Mouse (Mus musculus) mature B cell (primary cell): ENCODE results near the gene Gp1ba.

Source experiments
- in situ Hi-C: fragments of 300-500 bp; cut with MboI; formaldehyde crosslinking; loops from 2 replicates; pipeline ENCODE4 v1.14.3; 2019

Gene Gp1ba

DNA sequence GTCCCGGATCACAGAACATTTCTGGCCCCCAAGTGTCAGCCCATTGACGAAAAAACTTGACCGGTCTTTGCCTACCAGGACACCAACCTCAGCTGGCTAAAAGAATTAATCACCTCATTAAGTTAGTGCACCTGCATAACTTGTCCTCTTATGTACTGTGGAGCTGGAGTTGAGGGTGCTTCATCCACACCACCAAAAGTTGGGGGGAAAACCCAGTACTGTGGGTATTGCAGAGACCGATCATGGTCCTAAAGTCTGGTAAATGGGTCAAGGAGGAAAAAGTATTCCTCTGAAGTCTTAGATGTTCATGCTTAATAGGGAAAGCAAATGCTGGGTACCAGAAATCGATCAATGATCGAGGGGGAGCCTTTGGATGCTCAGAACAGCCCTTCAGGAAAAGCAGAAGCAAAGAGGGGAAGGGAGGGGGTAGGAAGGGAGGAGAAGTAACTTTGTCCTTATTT is 14.0 kb downstream of the Gp1ba start:
- in situ Hi-C loops: loop anchor here (25.0 kb wide), 1 partner anchor 641 kb away; the partner anchor contains the start of genes Acadvl, Dlg4 and Dvl2

GRCm38 (mm10) chr11:70653345-70654197 is 14.6 kb downstream of the Gp1ba start:
- in situ Hi-C loops: loop anchor here (25.0 kb wide), 1 partner anchor 641 kb away; the partner anchor contains the start of genes Acadvl, Dlg4 and Dvl2

GRCm38 (mm10) chr11:70654198-70654922 is 15.4 kb downstream of the Gp1ba start, which contains the start of gene Pfn1:
TSS of gene Pfn1 (minus strand) at chr11:70654644.
- in situ Hi-C loops: loop anchor here (25.0 kb wide), 1 partner anchor 642 kb away; the partner anchor contains the start of genes Acadvl, Dlg4 and Dvl2

DNA sequence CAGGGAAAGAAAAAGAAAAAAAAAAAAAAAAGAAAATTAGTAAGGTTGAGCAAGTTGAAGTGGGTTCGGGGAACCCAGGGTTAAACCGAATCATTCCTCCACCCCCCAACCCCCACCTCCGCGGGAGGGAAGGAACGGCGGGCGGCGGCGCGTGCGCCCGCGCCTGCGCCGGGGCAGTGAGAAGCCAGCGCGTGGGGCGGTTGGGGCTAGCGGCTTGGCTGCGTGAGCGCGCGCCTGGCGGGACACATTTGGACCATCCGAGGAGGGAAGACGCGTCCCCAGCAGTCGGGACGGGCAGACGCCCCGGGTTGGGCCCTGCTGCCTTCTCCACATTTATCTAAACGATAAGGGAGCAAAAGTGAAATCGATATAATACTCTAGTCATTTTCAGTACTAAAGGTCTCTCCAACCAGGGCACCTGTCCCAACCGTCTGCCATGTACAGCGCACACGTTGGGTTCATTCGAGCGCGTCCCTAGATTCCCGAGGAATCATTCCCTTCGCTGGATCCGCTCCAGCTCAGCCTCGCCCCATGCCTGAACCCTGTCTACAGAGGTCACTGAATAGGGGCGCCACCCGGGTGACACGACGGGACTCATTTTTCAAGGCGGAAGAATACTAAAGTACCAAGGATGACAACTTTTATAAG is 16.1 kb downstream of the Gp1ba start:
- in situ Hi-C loops: loop anchor here (25.0 kb wide), 1 partner anchor 643 kb away; the partner anchor contains the start of genes Acadvl, Dlg4 and Dvl2

DNA sequence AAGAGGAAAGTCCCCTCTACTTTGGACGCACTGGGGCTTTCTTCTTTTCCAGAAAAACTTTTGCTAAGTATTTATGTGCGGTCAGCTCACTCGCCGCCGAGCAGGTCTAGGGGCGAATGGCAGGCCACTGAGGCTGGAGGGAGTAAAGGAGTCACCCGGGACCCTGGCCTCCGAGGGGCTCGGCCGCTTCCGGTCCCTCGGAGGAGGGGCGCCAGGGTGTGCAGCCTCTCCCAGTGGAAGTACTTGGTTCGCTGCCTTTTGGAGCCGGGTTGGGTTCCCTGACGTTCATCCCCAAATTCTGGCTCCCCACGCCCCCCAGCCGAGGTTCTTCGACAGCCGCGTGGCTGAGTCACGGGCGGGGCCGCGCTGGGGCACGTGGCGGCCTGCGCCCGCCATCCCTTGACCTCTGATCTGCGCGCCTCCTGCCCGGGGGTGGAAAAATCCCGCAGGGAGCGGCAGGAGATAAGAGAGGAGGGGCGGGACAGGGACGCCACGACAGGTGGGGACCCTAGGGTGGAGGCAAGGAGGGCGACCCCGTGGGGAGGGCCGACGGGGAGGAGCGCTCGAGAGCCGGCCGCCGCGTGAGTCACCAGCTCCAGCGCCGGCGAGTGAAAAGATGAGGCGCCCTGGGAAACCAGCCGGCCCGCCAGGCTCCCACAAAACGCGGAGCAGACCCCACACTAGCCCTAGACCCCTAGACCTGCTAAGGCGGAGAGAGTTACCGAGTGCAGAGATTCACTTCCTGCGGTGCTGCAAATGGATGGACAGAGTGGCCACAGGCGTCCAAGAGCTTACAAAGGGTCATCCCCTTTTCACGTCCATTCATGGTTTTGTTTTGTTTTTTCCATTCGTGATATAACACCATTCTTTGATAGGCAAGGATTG is 16.9 kb downstream of the Gp1ba start:
- in situ Hi-C loops: loop anchor here (25.0 kb wide), 1 partner anchor 644 kb away; the partner anchor contains the start of genes Acadvl, Dlg4 and Dvl2

DNA sequence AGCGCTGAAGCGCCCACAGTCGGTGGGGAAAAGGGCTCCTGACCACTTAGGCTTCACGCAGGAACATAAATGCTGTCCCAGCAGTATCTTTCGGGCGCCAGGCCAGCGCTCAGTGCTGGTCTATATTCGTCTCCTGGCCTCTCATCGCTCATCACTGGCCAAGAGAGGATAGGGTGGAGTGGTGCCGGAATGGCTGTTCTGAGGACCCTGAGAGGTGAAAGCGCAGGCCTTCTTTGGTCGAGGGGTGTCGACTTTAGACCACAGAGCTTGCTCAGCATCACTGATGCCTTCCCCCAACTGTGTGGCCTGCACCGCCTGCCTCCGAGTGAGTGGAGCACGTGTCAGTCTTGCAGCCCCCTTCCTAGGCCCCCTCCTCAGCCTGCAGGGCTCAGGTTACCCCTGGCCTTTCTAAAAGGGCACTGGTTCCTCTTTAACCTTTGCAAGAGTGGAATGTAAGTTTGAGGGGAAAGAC is 17.6 kb downstream of the Gp1ba start:
- in situ Hi-C loops: loop anchor here (25.0 kb wide), 1 partner anchor 644 kb away; the partner anchor contains the start of genes Acadvl, Dlg4 and Dvl2

DNA sequence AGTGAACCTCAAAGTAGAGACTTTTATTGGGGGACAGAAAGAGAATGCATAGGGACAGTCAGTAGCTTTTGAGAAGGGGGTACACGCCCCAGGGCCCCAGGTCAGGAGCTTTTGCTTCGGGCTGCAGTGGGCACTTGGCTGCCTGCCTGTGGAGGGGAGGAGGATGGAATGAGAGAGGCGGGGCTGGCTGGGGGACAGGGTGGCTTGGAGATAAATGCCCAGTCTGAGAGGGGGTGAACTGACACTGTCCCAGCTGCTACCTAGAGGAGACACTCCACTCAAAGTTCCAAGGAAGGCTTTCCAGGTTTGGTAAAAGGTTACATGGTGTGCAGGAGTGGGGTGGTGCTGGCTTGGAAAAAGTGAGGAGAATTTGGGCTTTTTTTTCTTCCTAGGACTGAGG is 18.0 kb downstream of the Gp1ba start, which contains the start of gene Eno3:
Gene Eno3, plus strand, starts transcription at position 239 of the 400 bp plus-strand sequence.
- in situ Hi-C loops: loop anchor here (25.0 kb wide), 1 partner anchor 645 kb away; the partner anchor contains the start of genes Acadvl, Dlg4 and Dvl2

DNA sequence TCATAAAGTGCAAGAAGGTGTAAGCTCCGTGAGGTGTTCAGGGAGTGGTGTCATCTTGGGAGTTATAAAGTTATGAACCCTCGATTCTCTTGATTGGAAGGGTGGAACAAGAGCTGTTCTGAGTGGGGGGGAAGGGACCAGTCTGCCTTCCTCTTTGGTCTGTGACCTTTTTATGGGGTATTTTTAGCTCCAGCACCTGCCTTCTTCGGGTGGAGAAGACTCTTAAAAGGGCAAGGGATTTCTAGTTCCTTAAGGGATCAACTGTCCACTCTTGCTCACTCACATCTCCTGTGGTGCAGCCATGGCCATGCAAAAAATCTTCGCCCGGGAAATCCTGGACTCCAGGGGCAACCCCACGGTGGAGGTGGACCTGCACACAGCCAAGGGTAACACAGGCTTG is 18.7 kb downstream of the Gp1ba start:
- in situ Hi-C loops: loop anchor here (25.0 kb wide), 1 partner anchor 645 kb away; the partner anchor contains the start of genes Acadvl, Dlg4 and Dvl2

DNA sequence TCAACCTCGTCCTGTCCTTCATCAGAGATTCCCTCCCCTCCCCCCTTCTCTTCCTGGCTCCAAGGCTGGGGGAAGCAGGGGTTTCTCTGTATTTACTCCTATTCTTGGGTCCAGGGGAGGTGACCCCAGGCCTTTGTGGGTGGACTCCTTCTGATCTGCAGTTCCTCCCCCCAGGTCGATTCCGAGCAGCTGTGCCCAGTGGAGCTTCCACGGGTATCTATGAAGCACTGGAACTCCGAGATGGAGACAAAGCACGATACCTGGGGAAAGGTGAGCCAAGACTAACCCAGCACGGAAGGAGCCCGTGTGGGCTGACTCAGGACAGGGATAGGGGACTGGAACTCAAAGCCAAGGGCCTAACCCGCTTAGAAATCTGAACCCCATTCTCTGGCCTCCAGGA is 19.1 kb downstream of the Gp1ba start:
- in situ Hi-C loops: loop anchor here (25.0 kb wide), 1 partner anchor 646 kb away; the partner anchor contains the start of genes Acadvl, Dlg4 and Dvl2

- in situ Hi-C loops: loop anchor here (25.0 kb wide), 1 partner anchor 646 kb away; the partner anchor contains the start of genes Acadvl, Dlg4 and Dvl2
Measured at GRCm38 (mm10) chr11:70658521-70658920, 19.6 kb downstream of the Gp1ba start.

- in situ Hi-C loops: loop anchor here (25.0 kb wide), 1 partner anchor 647 kb away; the partner anchor contains the start of genes Acadvl, Dlg4 and Dvl2
Measured at GRCm38 (mm10) chr11:70658942-70659341, 20.0 kb downstream of the Gp1ba start.

DNA sequence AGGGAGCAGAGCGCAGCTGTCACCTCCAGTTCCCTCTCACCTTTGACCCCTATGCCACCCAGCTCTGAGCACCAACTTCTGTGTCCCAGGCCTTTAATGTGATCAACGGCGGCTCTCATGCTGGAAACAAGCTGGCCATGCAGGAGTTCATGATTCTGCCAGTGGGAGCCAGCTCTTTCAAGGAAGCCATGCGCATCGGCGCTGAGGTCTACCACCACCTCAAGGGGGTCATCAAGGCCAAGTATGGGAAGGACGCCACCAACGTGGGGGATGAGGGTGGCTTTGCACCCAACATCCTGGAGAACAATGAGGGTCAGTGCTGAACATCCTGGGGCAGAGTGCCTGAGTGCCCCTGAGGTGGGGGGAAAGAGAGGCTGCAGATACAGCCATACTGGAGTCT is 21.6 kb downstream of the Gp1ba start:
- in situ Hi-C loops: loop anchor here (25.0 kb wide), 1 partner anchor 648 kb away; the partner anchor contains the start of genes Acadvl, Dlg4 and Dvl2

GRCm38 (mm10) chr11:70663101-70663500 is 24.2 kb downstream of the Gp1ba start:
- in situ Hi-C loops: loop anchor here (25.0 kb wide), 1 partner anchor 651 kb away; the partner anchor contains the start of genes Acadvl, Dlg4 and Dvl2

DNA sequence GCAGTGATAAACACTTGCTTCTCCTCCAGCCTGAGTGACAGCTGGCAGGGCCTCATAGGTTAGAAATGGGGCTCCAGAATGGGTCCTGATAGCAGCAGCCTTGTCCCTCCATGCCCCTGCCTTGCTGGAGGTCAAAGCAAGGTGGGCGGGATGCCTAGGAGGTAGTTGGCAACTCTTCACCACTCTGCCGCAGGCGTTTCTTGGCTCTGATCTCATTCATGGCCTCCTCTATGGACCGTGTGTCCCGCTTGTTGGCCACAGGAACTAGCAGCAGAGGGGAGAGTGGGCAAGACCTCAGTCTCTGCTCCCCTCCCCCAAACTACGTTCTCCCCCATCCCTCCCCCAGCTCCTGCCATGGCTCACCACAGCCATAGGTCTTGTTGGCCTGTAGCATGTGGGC is 25.0 kb downstream of the Gp1ba start:
- in situ Hi-C loops: loop anchor here (25.0 kb wide), 1 partner anchor 652 kb away; the partner anchor contains the start of genes Acadvl, Dlg4 and Dvl2

DNA sequence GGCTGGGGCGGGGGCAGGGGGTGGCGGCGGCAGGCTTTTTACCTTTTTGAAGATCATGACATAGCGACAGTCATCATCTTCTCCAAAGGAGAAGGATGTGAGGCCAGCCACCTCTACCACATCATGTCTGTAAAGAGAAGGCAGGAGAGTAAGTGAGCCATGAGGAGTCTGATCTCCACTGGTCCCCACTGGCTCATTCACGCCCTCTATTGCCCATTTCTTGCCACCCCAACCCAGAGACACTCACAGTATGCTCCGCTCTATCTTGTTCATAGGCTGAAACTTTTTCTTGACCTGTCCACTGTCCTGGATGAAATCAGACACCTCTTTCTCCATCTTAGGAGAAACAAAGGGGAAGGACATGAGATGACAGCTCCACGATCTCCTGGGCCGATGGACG is 25.8 kb downstream of the Gp1ba start:
- in situ Hi-C loops: loop anchor here (25.0 kb wide), 1 partner anchor 652 kb away; the partner anchor contains the start of genes Acadvl, Dlg4 and Dvl2

GRCm38 (mm10) chr11:70666687-70667086 is 27.8 kb downstream of the Gp1ba start:
- in situ Hi-C loops: loop anchor here (25.0 kb wide), 1 partner anchor 654 kb away; the partner anchor contains the start of genes Acadvl, Dlg4 and Dvl2

GRCm38 (mm10) chr11:70667271-70668150 is 28.6 kb downstream of the Gp1ba start:
- in situ Hi-C loops: loop anchor here (25.0 kb wide), 1 partner anchor 655 kb away; the partner anchor contains the start of genes Acadvl, Dlg4 and Dvl2

DNA sequence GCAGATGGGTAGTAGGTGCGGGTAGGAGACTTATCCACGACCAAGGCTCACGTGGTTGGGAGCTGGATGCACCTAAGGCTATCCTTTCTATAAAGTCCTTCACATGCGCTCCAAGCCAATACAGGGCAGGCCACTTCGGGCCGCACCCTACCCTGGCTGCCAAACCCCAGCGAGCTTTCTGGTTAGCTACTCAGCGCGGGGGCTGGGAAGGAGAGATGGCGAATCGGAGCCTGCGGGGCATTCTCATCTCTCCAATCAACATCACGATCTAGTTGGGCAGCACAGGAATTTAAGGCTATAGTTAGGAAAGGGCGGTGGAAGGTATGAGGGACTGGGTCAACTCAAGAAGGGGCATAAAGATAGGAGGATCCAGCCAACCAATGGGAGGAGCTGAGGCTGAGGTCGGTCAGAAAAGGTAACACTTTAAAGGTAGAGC is 29.4 kb downstream of the Gp1ba start:
- in situ Hi-C loops: loop anchor here (25.0 kb wide), 1 partner anchor 656 kb away; the partner anchor contains the start of genes Acadvl, Dlg4 and Dvl2
